Mouse (Mus musculus) colon, adult 2 months (tissue): Measurements from ENCODE around the gene Mrps36. TPM values are rescaled to one million over a fixed set of nuclear protein-coding genes. Genes with fewer than 3 reads are reported as not detected.

Experiments
- polyA plus RNA-seq: library from polyadenylated mRNA; depleted of rRNA; stranded (reverse); fragments of >200 nt; gene quantifications from 2 replicates; pipeline ENCODE4 v1.2.3, GENCODE M21; 2012; rRNA removed

The Mrps36 gene
- 39.4 and 44.3 TPM in 2 replicates for polyA plus RNA-seq

DNA sequence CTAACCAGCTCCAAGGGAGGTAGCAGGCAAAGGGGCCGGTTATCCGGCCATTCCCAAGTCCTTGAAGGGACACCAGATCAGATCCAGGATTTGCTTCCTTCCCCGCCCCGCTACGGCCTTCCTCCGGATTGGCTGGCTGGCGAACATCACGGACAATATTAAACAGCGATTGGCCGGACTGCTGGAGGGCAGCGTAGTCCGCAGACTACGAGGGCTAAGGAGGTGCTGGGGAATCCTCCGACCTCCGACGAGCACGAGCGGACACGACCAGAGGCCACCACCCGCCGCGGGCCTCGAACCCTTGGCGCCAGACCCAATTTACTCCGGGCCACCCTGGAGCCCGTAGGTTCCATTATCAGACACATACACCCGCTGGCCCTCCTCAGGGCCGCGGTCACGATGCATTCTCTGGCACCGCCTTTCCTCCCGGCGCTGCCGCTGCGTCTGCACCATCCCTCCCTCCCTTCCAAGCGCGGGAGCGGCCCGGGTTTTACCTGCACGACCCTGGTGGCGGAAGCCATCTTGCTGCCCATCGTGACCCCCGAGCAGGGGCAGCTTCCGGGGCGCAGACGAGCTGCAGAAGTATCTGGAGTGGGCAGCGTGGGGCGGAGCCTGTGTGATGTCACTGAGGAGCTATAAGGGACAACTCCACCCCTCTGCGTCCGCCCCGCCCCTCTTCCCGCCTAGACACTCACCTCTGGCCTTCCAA lies at the start of gene Mrps36:
TSS of gene Mrps36 (minus strand) at position 624 of the 709 bp plus-strand sequence.

GRCm38 (mm10) chr13:100786414-100786867 lies 42.0 kb upstream of the Mrps36 start, which contains the start of gene Ccnb1:
Gene Ccnb1 (minus strand): TSS chr13:100786570.

DNA sequence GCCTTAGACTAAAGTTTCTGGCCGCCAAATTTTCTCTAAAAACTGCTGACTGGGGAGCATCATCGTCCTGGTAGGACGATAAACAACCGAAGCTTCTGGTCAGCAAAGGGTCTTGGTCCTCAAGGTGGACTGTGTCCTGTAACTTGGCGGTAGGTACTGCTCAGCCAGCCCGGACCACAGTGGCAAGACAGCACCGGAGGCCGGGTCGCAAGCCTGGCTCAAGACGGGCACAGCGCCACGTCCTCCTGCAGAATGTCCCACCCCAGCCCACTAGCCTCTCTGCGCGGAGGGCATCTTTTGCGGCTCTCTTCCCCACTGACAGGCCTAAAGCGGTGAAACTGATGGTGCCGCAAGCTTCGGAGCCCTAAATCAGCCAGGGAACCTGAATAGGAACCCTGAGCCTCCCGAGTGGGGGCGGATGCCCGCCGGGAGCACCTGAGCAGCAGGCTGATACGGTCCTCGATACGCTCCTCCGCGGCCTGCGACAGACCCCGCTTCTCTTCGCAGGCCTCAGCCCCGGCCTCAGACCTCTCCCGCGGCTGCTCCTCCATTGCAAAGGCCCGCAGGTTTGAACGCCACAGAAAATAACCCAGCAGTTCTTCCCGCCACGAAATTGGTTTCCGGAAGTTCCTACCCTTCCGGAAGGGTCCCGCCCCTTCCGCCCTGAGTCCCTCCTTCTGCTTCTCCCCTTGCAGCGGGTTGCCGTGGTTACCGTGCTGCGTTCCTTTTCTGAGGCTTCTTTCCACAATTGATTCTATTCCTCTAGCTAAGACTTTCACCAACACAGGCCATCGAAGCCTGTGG lies 31.0 kb upstream of the Mrps36 start, which contains the start of gene Cenph:
TSS of gene Cenph (minus strand) at position 648 of the 804 bp plus-strand sequence.

GRCm38 (mm10) chr13:100730861-100731176 lies 13.6 kb downstream of the Mrps36 start, which contains the start of gene Cdk7:
Gene Cdk7 (minus strand): TSS chr13:100730939.

Other genes starting within 250 kb of the Mrps36 start
- 21.7 and 24.7 TPM in 2 replicates for gene Ocln, start 191.9 kb downstream of the Mrps36 start, polyA plus RNA-seq
- 20.9 and 24.8 TPM in 2 replicates for gene Marveld2, start 127.7 kb downstream of the Mrps36 start, polyA plus RNA-seq
- 11.1 and 15.1 TPM in 2 replicates for gene Ak6, start 93.7 kb downstream of the Mrps36 start, polyA plus RNA-seq
- gene Rad17, start 93.6 kb downstream of the Mrps36 start, polyA plus RNA-seq: 1.7 and 2.2 TPM in 2 replicates
- 0.75 and 1.3 TPM in 2 replicates for gene Taf9, start 93.1 kb downstream of the Mrps36 start, polyA plus RNA-seq
- 1.1 and 1.7 TPM in 2 replicates for gene Ccdc125, start 74.9 kb downstream of the Mrps36 start, polyA plus RNA-seq
- gene Cdk7, start 13.7 kb downstream of the Mrps36 start, polyA plus RNA-seq: 9.2 and 10.0 TPM in 2 replicates
- 0.69 and 0.83 TPM in 2 replicates for gene Cenph, start 31.2 kb upstream of the Mrps36 start, polyA plus RNA-seq
- gene Ccnb1, start 41.9 kb upstream of the Mrps36 start, polyA plus RNA-seq: 6.3 and 9.1 TPM in 2 replicates
- 17.3 and 18.7 TPM in 2 replicates for gene Slc30a5, start 88.8 kb upstream of the Mrps36 start, polyA plus RNA-seq